Mouse (Mus musculus): Measurements from ENCODE around the gene Cdh23. TPM values are rescaled to one million over a fixed set of nuclear protein-coding genes. Genes with fewer than 3 reads are reported as not detected.

The Cdh23 gene
- polyA plus RNA-seq, 1 experiment from 2014 or later = 0.19 TPM

DNA sequence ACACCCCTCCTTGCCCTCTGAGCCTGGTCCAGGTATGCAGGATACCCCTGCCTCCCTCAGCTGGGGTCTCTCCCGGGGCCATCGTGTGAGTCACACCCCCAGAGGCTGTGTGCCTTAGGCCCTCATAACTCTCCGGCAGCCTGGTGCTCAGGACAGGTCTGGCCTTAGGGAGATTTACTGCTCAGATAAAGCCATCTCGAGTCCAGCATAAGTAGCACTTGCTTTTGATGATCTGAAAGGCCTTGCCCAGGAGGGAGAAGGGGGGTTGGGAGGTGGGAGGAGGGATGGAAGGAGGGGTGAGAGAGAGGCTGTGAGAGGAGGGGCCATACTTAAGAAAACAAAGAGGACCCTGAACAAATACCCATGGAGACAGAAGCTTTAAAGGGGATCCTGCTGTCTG is 197.8 kb downstream of the Cdh23 start:
- Histone ChIP-seq H3K4me3 (no peak overlapping the region), H3K9ac (no peak overlapping the region), H3K27me3 (replicated peaks) (peaks cover 8% of the 10 kb centered on the region; the same call in 1 of the 2 replicates), H3K4me2 (no peak overlapping the region), H3K9me3 (replicated peaks) (no peaks in the 10 kb centered on the region), H3K4me1 (no peaks in the 10 kb centered on the region), H3K36me3 (no peaks in the 10 kb centered on the region), H3K27ac (no peak overlapping the region)
- WGBS (ENCODE audit: insufficient replicate concordance) = 23% methylated on average over 4 of the region's 4 CpGs
- ATAC-seq = no peak

- no peak for ATAC-seq
- Histone ChIP-seq H3K9me3 (replicated peaks) (no peaks in the 10 kb centered on the region), H3K9ac (no peak overlapping the region), H3K27ac (no peak overlapping the region), H3K4me1 (no peaks in the 10 kb centered on the region), H3K27me3 (replicated peaks) (peaks cover 8% of the 10 kb centered on the region; the same call in 1 of the 2 replicates), H3K4me3 (no peak overlapping the region), H3K4me2 (no peak overlapping the region), H3K36me3 (no peaks in the 10 kb centered on the region)
- WGBS (ENCODE audit: insufficient replicate concordance) = 18% methylated on average over 6 of the region's 6 CpGs
These were observed 201.2 kb downstream of the Cdh23 start for GRCm38 (mm10) chr10:60495070-60495469.

GRCm38 (mm10) chr10:60491538-60491937 is 204.8 kb downstream of the Cdh23 start:
- 48% methylated on average over 2 of the region's 2 CpGs for WGBS (ENCODE audit: insufficient replicate concordance)

GRCm38 (mm10) chr10:60481381-60481780 is 214.9 kb downstream of the Cdh23 start:
- ATAC-seq = no peak
- Histone ChIP-seq H3K4me2 (no peak overlapping the region), H3K27me3 (replicated peaks) (peaks cover 20% of the 10 kb centered on the region; the same call in 1 of the 2 replicates), H3K36me3 (no peaks in the 10 kb centered on the region), H3K4me3 (no peak overlapping the region), H3K9me3 (replicated peaks) (no peaks in the 10 kb centered on the region), H3K4me1 (no peaks in the 10 kb centered on the region), H3K27ac (no peak overlapping the region), H3K9ac (no peak overlapping the region)
- WGBS (ENCODE audit: insufficient replicate concordance) = 76% methylated on average over 6 of the region's 6 CpGs

More at GRCm38 (mm10) chr10:60491538-60491937, 204.8 kb downstream of the Cdh23 start:
- H3K9me3 ChIP-seq (replicated peaks) = no peaks in the 10 kb centered on the region
- H3K27ac ChIP-seq = no peak overlapping the region
- no peak for ATAC-seq
- H3K27me3 ChIP-seq (replicated peaks) = peaks cover 8% of the 10 kb centered on the region; the same call in 1 of the 2 replicates
- no peaks in the 10 kb centered on the region for H3K36me3 ChIP-seq
- H3K4me1 ChIP-seq = no peaks in the 10 kb centered on the region
- no peak overlapping the region for H3K4me3 ChIP-seq
- H3K9ac ChIP-seq = no peak overlapping the region
- H3K4me2 ChIP-seq = no peak overlapping the region

- no peak overlapping the region for H3K27ac ChIP-seq
- H3K4me3 ChIP-seq = no peak overlapping the region
- ATAC-seq = no peak
- H3K27me3 ChIP-seq (replicated peaks) = peaks cover 54% of the 10 kb centered on the region
- H3K9me3 ChIP-seq (replicated peaks) = no peaks in the 10 kb centered on the region
- H3K9ac ChIP-seq = no peak overlapping the region
- peaks cover 6% of the 10 kb centered on the region for H3K4me1 ChIP-seq
- WGBS (ENCODE audit: insufficient replicate concordance) = 41% methylated on average over 5 of the region's 5 CpGs
- no peak overlapping the region for H3K4me2 ChIP-seq
- no peaks in the 10 kb centered on the region for H3K36me3 ChIP-seq
These were observed 221.7 kb downstream of the Cdh23 start for GRCm38 (mm10) chr10:60474549-60474948.

- peaks cover 61% of the 10 kb centered on the region for H3K27me3 ChIP-seq (replicated peaks)
- H3K9me3 ChIP-seq (replicated peaks) = no peaks in the 10 kb centered on the region
- no peak overlapping the region for H3K4me3 ChIP-seq
- ATAC-seq = no peak
- WGBS (ENCODE audit: insufficient replicate concordance) = 47% methylated on average over 9 of the region's 9 CpGs
- H3K4me2 ChIP-seq = no peak overlapping the region
- H3K36me3 ChIP-seq = no peaks in the 10 kb centered on the region
- peaks cover 6% of the 10 kb centered on the region for H3K4me1 ChIP-seq
- H3K9ac ChIP-seq = no peak overlapping the region
- H3K27ac ChIP-seq = no peak overlapping the region
These were observed 222.4 kb downstream of the Cdh23 start for GRCm38 (mm10) chr10:60473782-60474322.

- H3K36me3 ChIP-seq = no peaks in the 10 kb centered on the region
- 38% methylated on average over 4 of the region's 4 CpGs for WGBS (ENCODE audit: insufficient replicate concordance)
- H3K9me3 ChIP-seq (replicated peaks) = no peaks in the 10 kb centered on the region
- H3K9ac ChIP-seq = no peak overlapping the region
- H3K27me3 ChIP-seq (replicated peaks) = peaks cover 21% of the 10 kb centered on the region
- no peak for ATAC-seq
- no peak overlapping the region for H3K27ac ChIP-seq
- peaks cover 6% of the 10 kb centered on the region for H3K4me1 ChIP-seq
- no peak overlapping the region for H3K4me2 ChIP-seq
- no peak overlapping the region for H3K4me3 ChIP-seq
These were observed 228.5 kb downstream of the Cdh23 start for GRCm38 (mm10) chr10:60467752-60468151.

GRCm38 (mm10) chr10:60463953-60464647 is 232.2 kb downstream of the Cdh23 start:
- no peak overlapping the region for H3K4me3 ChIP-seq
- H3K27me3 ChIP-seq (replicated peaks) = peaks cover 8% of the 10 kb centered on the region; the same call in 1 of the 2 replicates
- 71% methylated on average over 13 of the region's 13 CpGs for WGBS (ENCODE audit: insufficient replicate concordance)

DNA sequence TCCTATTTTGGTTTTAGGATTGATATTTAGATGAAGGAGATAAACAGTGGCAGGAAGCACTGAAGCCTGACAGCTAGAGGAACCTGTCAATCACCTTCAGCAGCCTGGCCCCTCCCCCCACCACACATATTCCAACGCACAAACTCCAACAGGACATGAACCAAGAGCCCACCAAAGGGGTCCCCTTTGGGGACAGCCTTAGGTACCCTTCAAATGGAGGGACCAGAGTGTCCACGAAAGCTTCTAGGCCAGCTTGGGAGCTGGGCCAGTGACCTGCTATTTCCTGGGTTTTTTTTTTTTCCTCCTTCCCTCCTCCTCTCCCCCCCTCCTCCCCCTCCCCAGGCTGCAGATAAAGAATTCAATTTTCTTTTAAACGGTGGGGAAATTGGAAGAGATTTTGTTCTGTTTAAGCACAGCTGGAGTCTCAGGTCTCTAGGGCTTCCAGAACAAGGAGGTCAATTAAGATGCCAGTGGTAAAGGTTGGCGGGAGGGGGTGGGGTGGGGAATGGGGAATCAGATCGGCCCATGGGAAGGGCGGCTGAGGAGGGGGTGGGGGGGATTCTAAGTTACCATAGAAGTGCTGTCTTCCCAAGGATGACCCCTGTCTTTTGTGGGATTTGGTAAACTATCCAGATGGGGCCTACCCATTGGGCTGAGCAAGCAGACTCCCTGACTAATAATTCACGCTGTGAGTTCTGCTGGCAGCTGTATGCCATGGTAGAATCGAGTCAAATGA is 239.5 kb downstream of the Cdh23 start:
- no peak overlapping the region for H3K9ac ChIP-seq
- no peak overlapping the region for H3K27ac ChIP-seq
- ATAC-seq = no peak
- no peaks in the 10 kb centered on the region for H3K27me3 ChIP-seq (replicated peaks)
- no peak overlapping the region for H3K4me2 ChIP-seq
- WGBS (ENCODE audit: insufficient replicate concordance) = 30% methylated on average over 8 of the region's 8 CpGs
- no peaks in the 10 kb centered on the region for H3K4me1 ChIP-seq
- H3K36me3 ChIP-seq = no peaks in the 10 kb centered on the region
- H3K9me3 ChIP-seq (replicated peaks) = no peaks in the 10 kb centered on the region
- H3K4me3 ChIP-seq = no peak overlapping the region

More at GRCm38 (mm10) chr10:60463953-60464647, 232.2 kb downstream of the Cdh23 start:
- H3K9ac ChIP-seq = no peak overlapping the region
- H3K4me2 ChIP-seq = no peak overlapping the region
- ATAC-seq = no peak
- H3K27ac ChIP-seq = no peak overlapping the region
- no peaks in the 10 kb centered on the region for H3K4me1 ChIP-seq
- H3K9me3 ChIP-seq (replicated peaks) = no peaks in the 10 kb centered on the region
- no peaks in the 10 kb centered on the region for H3K36me3 ChIP-seq

DNA sequence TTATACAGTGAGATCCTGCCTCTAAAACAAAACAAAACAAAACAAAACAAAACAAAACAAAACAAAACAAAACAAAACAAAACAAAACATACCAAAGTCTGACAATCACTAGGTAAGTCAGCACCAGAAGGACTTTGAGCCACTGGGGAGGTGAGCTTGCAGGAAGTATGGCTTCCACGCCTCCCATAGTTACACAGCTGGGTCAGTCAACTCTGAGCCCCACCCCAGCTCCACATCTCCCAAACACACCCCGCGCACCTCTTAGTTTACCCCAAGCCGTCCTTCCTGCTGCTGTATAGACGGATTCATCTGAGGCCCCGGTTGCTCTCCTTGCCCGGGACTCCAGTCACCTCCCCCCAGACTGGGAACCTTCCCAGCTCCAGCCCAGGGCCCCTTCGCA is 241.1 kb downstream of the Cdh23 start:
- Histone ChIP-seq H3K36me3 (no peaks in the 10 kb centered on the region), H3K4me2 (no peak overlapping the region), H3K9me3 (replicated peaks) (no peaks in the 10 kb centered on the region), H3K27ac (no peak overlapping the region), H3K9ac (no peak overlapping the region), H3K4me1 (no peaks in the 10 kb centered on the region), H3K27me3 (replicated peaks) (no peaks in the 10 kb centered on the region), H3K4me3 (no peak overlapping the region)
- ATAC-seq = no peak
- 60% methylated on average over 8 of the region's 8 CpGs for WGBS (ENCODE audit: insufficient replicate concordance)

- Histone ChIP-seq H3K4me2 (no peak overlapping the region), H3K4me1 (no peaks in the 10 kb centered on the region), H3K9me3 (replicated peaks) (0 out of 2 replicates have a peak, but pooled peaks cover 5% of the 10 kb centered on the region), H3K36me3 (no peaks in the 10 kb centered on the region), H3K27me3 (replicated peaks) (no peaks in the 10 kb centered on the region), H3K27ac (no peak overlapping the region), H3K9ac (no peak overlapping the region), H3K4me3 (no peak overlapping the region)
- 79% methylated on average over 12 of the region's 12 CpGs for WGBS (ENCODE audit: insufficient replicate concordance)
- ATAC-seq = no peak
These were observed 249.1 kb downstream of the Cdh23 start for GRCm38 (mm10) chr10:60447186-60447585.

- no peak overlapping the region for H3K4me2 ChIP-seq
- H3K36me3 ChIP-seq = no peaks in the 10 kb centered on the region
- no peak overlapping the region for H3K4me3 ChIP-seq
- no peak for ATAC-seq
- no peak overlapping the region for H3K27ac ChIP-seq
- no peaks in the 10 kb centered on the region for H3K4me1 ChIP-seq
- no peaks in the 10 kb centered on the region for H3K27me3 ChIP-seq (replicated peaks)
- 0 out of 2 replicates have a peak, but pooled peaks cover 5% of the 10 kb centered on the region for H3K9me3 ChIP-seq (replicated peaks)
- H3K9ac ChIP-seq = no peak overlapping the region
- 48% methylated on average over 8 of the region's 8 CpGs for WGBS (ENCODE audit: insufficient replicate concordance)
These were observed 251.2 kb downstream of the Cdh23 start for GRCm38 (mm10) chr10:60445031-60445593.

Measured in liver, embryonic 12.5 days (tissue).